Mouse (Mus musculus): ENCODE measurements at regions not wholly inside any gene's neighbourhood (a gene's known extent, or its start where the extent isn't known, plus 50 kb on each side); places are given as distances from the start of the nearest gene placed in this dataset.
A peak's percentile ranks its signal among the peaks of the same experiment; 100 is the strongest.

DNA sequence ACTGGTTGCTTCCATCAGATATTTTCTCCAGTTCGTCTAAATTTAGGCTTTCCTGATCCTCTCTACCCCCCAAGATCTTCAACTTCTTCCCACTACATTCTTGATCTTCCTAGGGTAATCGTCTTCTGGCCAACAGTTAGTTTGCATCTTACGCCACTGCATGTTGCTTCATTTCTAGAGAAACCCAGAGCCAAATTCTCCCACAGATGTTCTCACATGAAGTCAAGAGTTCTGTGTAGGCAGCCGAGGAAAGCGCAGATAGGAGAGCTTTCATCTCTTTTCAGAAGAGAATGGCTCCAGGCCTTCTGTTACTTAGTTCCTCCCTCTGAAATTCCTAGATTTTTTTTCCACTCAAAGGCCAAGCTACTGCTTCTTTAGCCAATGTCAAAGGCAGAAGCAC is 179.9 kb downstream of the Fgf10 start:
- DNase-seq (ENCODE audit: low spot score), result no peak

DNA sequence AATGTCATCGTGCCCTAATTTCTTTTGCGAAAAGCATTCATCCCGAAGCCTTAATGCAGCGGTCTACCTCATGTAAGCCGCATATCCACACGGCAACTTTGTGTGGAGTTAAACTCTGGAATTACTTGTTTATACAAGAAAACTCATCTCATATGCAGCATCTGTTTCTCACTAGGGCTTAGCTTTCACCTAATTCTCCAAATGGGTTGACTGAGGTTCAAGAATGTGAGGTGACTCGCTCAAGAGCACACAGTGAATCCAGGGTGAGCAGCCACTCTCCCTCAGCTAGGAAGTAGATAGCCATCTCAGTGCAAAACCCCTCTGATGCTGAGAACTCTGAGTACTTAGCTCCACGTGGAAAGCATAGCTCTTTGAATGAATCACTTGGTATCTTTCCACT is 181.1 kb downstream of the Fgf10 start:
- DNase-seq (ENCODE audit: low spot score), result no peak

DNA sequence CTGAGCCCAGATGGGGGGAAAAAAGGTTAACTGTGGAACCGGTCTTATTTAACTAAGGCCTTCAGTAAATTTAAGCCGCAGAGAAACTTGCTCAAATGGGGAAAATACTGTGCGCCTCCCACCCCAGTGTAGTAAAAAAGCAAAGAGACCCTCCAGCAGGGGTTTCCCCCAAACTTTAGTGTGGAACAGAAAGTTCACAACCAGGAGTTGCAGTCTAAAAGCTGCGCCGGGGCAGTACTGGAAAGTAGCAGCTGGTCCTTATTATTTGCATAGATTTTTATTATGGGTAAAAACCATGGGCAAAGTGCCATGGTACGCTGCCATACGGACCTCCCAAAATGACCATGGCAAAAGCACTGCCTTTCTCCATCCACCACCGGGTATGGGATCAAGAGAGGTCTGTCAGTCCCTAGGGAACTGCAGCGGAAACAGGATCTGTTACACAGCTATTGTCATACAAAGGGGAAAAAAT is 216.8 kb downstream of the Fgf10 start:
- DNase-seq (ENCODE audit: low spot score), result no peak

DNA sequence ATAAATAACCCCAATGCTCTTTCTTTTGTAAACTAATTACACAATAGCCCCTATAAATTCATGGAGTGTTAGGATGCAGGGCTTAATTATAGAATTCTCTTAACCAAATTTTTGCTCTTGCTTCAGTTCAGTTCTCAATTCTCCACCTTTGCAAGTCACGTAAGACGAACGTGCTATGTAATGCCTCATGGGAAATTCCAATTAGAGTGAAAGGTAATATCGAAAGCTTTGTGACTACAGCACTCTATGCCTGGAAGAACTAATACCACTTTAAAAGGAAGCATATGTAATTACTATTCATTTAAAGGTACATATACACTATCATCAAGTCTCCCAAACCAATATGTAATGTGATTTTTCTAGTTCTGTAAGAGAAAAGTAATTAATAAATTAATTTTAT is 225.5 kb downstream of the Fgf10 start:
- DNase-seq (ENCODE audit: low spot score), result no peak

DNA sequence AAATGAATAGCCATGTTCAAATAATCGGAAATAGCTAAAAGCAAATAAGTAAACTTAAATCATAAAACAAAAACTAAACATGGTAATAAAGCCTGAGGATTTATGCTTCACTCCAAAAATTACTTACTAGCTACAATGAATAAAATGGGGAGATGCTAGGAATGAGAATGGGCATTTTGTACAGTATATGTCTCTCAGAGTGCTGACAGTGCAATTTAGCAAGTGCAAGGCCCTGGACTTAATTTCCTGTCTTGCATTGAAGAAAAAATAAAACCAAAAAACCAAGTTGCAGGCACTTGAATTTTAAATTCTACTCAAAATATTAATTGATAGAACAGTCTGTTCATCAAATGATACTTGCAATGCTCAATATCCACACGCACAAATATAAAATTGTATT is 232.4 kb downstream of the Fgf10 start:
- DNase-seq (ENCODE audit: low spot score), result no peak

DNA sequence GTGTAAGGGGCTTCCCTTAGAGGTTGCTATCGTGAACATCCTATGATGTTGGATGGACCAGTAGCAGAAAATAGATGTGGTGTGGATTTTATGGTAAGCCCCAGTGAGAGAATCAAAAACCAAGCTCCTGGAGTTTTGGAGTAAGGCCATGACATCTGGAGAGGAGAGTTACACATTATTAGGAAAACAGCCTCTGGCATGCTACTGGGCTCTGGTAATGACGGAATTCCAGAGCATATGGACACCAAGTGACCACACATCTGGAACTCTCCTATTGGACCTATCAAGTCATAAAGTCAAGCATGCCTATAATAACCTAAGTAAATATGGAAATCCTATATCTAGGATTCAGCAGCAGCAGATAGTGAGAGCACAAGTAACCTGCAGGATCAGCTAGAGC is 240.8 kb downstream of the Fgf10 start:
- DNase-seq (ENCODE audit: low spot score), result no peak

DNA sequence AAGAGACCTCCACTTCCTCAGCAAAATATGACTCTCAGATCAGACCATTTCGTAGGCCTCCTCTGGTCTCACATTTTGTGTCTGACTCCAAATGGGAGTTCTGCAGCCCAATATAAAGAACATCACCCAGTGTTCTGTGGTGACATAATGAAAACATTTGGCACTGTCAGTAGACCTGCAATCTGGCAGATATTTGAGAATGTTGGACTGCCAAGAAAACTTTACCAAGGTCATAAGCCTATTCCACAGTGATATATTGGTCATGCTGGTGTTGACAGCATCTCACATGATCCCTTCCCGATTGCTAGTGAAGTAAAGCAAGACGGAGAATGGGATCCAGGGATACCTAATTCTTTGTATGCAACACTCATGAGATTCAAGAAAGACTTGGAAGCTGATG is 271.2 kb downstream of the Fgf10 start:
- DNase-seq (ENCODE audit: low spot score), result no peak

DNA sequence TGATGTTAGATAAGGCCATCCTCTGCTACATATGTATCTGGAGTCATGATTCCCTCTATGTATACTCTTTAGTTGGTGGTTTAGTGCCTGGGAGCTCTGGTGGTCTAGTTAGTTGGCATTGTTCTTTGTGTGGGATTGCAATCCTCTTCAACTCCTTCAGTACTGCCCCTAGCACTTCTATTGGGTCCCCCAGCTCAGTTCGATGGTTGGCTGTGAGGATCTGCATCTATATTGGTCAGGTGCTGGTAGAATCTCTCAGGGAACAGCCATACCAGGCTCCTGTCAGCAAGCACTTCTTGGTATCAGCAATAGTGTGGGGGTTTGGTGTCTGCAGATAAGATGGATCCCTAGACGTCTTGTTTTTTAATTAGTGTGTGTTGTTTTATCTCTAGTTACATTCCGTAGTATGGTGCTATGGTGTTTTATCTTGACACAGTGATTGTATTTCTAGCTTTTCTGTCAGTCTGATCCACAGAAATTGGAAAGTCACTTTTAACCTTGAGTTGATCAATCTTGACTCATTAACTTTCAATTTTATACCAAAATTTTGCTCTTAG is 296.6 kb downstream of the Fgf10 start:
- DNase-seq (ENCODE audit: low spot score), result no peak

DNA sequence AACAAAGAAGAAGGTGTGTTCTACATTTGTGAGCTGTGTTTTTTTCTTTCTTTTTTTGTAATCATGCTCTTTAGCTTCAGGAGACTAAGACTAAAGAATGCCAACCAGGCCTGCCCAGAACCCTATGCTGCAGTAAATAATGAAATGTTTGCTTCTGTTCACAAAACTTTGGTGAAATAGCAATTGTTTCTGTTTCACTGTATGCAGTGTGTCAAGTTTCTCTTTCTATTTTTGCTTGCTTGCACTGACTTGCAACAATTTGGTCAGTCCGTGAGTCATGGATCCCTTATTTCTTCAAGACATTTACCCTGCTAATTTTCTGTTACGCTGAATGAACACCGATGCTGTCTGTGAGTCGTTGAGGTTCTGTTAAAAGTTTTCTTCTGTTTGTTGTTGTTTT is 298.1 kb downstream of the Fgf10 start:
- DNase-seq (ENCODE audit: low spot score), result no peak

DNA sequence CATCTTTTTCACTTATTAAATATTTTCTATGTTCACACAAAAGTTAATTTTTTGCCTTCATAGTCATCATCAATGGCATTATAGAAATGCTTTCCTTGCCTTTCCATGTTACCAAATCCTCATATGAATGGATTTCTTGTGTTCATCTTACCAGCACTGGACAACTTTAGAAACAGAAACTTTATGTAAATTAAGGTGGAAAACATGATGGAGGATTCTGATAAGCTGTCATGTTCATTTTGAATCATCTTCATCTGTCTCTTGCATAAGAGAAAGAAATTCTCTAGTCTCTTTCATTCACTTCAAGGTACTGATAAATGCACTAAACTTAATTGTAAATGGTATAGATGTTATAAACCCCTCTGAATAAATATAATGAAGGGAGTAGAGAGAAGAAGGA is 305.4 kb downstream of the Fgf10 start:
- DNase-seq (ENCODE audit: low spot score), result no peak

DNA sequence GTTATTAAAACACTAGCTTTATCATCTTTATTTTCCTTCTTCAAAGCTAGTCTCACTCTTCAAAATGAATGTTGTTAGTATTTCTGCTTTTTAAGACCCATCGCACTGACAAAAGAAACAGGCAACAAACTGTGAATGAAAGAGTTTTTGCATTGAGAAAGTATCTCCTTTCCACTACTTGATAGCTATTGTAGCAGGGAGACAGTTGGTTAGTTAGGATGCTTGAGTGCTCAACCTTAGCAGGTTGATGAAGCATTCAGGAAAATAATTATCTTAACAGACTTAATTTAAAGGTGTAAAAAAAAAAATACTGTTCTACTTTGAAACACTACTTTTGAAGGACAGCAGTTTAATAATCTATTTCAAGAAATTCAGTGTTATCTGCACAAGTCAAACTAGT is 305.9 kb downstream of the Fgf10 start:
- DNase-seq (ENCODE audit: low spot score), result no peak

DNA sequence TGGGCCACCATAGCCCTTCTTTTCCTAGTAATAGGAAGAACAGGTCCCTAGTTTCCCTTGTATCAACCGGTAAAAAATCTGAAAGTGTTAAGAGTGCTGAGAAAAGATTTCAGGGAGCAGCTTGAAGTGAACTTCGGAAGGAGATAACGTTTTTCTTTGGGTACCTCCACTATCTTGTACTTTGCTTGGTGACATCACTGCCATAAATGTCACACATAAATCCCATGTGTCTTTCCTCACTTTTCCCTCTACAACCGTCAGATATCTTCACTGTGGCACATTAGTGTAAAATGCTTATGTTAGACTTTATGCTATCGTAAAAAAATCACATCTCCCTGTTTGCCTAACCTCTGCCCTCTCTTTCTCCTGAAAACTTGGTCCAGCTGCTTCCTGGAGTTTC is 309.9 kb downstream of the Fgf10 start:
- DNase-seq (ENCODE audit: low spot score), result no peak

DNA sequence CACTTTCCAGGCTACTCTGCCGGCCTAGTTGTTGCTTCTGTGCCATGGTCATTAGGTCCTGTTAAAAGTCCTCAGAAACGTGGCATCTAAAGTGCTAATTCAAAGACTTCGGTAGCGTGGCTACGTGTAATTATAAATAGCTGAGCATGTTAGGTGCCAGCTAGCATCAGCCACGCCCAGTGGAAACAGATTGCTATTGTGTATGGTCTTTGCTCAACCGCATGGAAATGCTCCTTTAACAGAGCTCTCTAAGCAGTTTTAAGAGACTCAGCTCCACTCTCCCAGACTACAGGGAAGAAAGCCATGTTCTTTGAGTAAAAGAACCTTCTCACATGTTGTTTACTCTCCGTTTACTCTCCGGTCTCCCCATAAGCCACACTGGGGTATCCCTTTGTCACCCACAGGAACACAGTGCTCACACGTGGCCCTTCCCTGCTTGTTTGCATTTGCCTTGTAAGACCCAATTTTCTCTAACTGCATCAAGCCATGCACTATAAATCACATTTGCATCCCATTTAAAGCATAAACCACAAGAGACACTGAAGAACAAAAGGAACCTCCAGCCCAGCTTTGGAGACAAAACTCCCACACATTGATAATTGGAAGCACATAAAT is 311.7 kb downstream of the Fgf10 start:
- peak; percentile 57 for DNase-seq (ENCODE audit: low spot score)

DNA sequence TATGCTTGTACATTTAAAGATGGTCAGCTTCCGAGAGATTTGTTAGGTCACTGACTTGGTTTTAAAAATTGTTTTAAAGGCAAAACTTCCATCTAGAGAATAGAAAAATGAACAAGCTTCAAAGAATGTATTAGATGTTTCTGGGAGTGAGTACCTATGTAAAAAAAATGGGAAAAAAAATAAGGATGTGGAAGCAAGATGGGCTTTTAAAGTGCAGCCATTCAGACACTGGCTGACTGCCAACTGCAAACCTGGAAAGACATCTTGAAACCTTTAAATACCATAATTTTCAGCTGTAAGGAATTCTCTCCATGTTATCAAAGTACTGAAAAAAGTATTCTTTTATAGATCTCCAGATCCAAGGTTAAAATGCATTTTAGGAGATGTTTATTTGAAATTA is 315.7 kb downstream of the Fgf10 start:
- DNase-seq (ENCODE audit: low spot score), result no peak

DNA sequence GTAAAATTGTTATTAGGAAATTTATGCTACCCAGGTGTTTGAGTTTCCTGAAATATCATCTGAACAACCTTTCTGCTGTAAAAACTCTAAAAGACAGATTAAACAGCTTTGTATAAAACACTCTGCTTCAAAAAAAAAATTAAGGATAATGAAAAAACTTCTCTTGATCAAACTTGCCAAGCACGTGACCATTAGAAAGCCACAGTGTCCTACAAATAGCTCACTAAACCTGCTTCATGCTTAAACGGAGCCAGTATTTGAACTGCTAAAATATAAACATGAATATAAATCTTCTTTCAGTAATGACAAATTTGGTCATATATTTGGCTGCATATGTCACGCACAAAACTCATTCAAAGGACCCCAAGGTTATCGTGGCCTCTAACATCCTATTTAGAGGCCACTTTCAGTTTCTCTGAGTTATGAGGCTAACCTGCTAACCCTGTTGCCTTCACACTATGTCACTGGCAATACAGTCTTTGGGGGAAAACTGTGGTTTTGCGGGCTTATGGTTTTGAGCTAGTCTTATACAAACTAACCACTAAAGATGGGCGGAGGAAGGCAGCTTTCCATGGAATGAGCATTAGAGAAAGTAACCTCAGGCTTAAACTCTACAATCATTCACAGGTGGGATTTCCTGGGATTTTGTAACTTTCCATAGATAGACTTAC is 355.8 kb downstream of the Fgf10 start:
- no peak for DNase-seq (ENCODE audit: low spot score)

DNA sequence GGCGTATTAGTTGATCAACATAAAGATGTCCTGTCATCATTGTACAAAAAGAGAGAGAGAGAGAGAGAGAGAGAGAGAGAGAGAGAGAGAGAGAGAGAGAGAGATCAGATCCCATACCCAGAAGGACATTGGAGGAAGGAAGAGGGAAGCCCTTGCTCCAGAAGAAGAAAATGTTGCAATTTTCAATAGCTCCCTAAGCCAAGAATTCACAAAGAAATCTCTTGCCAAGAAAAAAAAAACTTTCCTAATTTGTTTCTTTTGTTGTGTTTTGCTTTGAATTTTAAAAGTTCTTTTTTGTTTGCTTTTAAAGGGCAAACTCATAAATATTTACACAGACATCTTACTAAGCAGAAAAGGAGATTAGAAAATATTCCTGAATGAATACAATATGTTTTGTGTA is 370.0 kb downstream of the Fgf10 start:
- DNase-seq (ENCODE audit: low spot score), result no peak

DNA sequence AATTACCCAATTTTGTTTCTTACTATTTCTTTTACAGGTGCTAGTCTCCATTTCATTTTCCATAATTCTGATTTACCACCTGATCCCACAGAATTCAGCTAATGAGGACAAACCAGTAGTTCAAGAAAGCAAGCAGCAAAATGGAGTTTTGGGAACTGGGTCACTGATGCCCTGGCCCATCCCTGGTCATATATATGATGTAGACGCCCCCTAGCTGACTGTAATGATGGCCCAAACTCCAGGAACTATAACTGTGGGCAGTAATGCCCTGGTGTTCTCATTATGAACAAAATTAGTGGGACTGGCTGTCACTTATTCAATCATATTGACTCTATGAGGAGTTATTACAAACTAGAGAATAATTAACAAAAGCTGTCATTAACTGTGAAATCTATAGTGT is 375.5 kb downstream of the Fgf10 start:
- no peak for DNase-seq (ENCODE audit: low spot score)

DNA sequence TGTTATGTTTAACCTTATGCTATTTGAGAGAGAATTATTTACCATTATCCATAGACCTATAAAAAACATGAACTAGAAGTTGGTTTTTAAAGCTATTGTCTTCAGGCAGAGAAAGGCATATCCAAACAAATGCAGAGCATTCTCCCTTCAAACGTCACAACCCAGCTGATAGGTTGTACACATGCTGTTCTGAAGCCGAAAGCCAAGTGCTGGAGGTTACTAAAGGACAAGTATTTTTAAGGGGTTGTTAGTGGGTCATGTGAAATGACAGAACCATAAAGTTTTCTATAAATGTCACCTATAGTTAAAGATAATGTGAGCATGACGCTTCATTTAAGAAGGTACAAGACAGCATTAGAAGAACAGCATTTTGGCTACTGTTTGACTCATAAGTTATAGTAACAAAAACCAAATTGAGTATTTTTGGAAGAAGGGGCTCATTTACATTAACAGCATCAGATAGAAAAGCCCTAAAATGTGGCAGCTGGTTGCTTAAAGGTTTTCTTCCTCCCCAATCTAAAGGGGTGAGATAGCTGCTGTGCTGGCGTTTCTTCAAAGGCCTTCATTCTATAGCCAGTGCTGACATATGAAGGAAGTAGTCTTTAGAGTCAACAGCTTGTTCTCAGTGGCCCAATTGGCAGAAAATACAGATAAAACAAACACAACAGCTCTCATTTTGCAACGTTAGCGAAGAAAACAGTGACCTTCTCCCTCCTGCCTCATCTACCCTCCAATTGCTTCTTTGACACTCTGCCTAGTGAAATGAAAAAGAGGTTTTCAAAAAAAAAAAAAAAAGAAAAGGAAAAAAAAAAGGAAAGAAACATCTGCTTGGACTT is 359.4 kb upstream of the Paip1 start:
- DNase-seq (ENCODE audit: low spot score), result no peak

DNA sequence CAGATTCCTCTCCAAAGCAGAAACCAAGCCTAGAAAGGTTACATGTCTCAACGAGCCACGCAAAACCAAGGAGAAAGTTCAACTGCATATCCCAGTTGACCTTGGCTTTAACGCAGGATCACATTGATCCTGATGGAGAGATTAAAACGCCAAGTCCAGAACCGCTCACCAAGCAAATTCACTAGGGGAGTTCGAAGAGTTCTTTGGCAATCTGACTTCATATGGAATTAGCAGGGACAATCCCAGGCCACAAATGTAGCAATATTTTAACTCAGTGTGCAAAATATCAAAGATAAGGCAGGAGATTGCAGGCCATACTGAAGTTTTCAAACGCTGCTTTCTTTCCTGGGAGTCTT is 358.8 kb upstream of the Paip1 start:
- no peak for DNase-seq (ENCODE audit: low spot score)

DNA sequence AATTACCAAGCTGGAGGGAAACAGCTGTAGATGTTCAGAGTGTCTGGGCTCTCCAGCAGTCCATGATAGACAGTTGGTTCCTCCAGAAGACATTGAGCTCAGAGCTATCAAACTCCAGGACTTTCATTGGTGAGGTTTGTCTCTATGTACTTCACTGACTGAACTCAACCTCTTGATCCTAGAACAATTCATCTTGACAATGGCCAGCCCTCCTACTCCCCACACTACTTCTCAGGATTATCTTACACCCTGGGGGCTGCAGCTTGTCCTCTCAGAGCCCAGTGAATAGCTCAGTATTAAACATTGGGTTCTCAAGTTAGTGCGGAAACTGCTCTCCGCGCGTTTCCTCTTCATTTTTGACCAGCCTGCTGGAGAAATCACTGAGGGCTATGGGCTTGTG is 349.2 kb upstream of the Paip1 start:
- DNase-seq (ENCODE audit: low spot score), result no peak

DNA sequence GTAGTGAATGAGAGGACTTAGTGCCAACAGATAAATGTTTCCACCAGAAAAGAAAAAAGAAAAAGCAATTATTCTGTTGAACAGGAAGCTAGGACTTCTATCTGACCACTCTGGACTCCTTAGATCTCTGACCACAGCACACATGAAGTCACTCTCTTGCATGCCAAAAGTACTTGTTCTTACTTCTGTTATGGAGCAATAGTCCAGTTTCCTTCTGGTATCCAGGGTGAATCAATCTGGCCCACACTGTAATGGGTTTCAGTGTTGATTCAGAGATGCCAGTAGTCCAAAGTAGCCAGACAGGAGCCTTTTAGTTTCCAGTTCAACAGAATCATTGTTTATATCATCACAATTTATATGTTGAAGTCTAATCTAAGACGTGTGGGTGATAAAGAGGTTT is 346.7 kb upstream of the Paip1 start:
- DNase-seq (ENCODE audit: low spot score), result no peak

DNA sequence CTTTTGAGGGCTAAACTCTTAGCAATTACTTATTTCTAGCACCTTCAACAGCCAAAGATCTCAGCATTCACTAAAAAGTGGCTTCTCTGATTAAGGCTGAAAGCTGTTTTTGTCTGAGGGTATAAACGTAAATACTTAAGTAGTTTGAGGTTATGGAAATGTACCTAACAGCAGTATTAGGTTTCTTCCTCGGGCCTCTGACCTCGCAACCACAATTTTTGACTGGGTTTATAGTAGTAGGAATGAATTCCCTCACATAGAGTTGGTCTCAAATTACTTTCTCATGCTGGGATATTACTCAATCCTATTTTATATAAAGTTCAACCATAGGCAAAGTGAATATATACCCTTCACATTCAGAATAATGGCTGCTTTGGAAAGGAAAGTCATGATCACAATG is 310.5 kb upstream of the Paip1 start:
- DNase-seq (ENCODE audit: low spot score), result no peak

DNA sequence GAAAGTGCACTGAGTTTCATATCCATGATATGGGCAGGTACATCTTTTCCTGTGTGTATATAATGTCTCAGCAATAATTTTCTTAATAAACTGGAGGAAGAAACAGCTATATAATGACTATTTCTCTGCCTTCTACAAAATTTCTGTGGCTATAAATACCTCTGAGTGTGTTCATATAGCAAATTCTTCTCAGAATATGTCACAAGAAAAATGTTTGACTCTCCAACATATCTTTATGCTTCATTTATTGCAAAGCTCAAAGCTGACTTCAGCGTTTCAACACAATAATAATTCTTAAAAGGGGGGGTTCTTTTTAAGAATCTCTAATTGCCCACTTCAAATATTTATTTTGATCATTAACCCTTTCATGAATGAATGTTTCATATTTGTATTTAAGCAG is 310.0 kb upstream of the Paip1 start:
- no peak for DNase-seq (ENCODE audit: low spot score)
